Mouse (Mus musculus) left cerebral cortex, adult 2 months (tissue): ENCODE results near the gene Arhgap15. TPM values are rescaled to one million over a fixed set of nuclear protein-coding genes. Genes with fewer than 3 reads are reported as not detected.

Source experiments
- DNase-seq, 2 experiments: peaks; one replicate each; pipeline ENCODE4 v3.0.0; 2021 to 2022; ENCODE audit warnings: low spot score in 2 of 2, mixed read lengths in 1 of 2; ENCODE audit errors: extremely low spot score in 1 of 2
- H3K27ac ChIP-seq: fragments of 200-600 bp; 2 replicates; pipeline ENCODE4 v1.8.1; 2022
- H3K4me3 ChIP-seq: fragments of 200-600 bp; 2 replicates; pipeline ENCODE4 v1.8.1; 2022
- CTCF ChIP-seq: fragments of 200-600 bp; IDR thresholded peaks from 2 replicates; pipeline ENCODE4 v1.8.1; 2022; ENCODE audit warnings: antibody characterized with exemption, mild to moderate bottlenecking, moderate library complexity
- intact Hi-C: fragments of 180-260 bp; cut with DNase I; formaldehyde crosslinking; loops from one replicate; pipeline ENCODE4 v1.15.1; 2025
- total RNA-seq, 2 experiments: library from RNA; stranded (reverse); gene quantifications; 2 replicates each; pipeline ENCODE4 v1.2.3; 2021

Gene Arhgap15
- total RNA-seq, 2 experiments from 2014 or later, result 9.7 to 12.8 TPM

DNA sequence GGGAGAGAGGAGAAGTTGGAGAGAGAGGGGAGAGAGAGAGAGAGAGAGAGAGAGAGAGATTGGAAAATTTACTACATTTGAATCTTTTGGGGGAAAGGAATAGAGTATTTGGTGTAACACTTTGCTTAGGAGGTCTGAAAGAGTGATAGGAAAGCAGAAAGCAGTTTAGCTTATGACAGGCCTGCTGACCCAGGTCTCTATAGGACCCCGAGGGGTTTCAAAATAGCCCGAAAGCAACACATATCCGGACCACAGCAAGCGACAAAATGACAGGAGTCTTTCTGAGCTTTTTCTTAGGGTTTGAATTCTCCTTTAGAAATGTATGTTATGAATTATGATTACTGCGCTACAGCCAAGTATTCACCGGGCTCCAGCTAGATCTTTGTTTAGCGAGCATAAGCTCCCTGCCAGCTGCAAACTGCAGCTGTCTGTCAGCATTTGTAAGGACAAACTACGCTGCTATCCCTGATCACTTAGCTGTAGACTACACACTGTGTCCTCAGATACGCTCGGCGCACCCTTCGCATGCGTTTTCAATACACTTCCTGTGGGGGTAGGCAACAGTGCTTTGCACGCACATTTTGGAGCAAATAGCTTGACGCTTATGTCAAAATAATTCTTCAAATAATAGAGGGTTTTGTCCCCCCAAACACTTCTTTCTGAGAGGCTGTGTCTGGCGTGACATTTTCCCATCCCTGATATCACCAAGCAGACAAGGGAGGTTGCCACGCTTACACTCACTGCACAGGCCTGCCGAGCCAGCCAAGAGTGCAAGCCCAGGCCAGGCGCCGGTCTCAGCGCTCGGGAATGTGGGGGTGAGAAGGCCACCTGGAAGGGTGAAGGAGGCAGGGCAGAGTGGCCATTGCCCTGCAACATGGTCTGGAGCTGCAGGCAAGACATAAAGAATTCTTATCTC, 355.9 kb downstream of the Arhgap15 start:
- Histone ChIP-seq H3K27ac (peak overlapping the region; percentile 60), H3K4me3 (no peak overlapping the region)
- no peak for DNase-seq
- TF ChIP-seq CTCF, result no peak
- intact Hi-C loops, result no loop called here

- no peak for TF ChIP-seq CTCF
- intact Hi-C loops, result no loop called here
- peak overlapping the region; percentile 60 for H3K27ac ChIP-seq
These were observed 356.6 kb downstream of the Arhgap15 start for GRCm38 (mm10) chr2:44105198-44105555.

DNA sequence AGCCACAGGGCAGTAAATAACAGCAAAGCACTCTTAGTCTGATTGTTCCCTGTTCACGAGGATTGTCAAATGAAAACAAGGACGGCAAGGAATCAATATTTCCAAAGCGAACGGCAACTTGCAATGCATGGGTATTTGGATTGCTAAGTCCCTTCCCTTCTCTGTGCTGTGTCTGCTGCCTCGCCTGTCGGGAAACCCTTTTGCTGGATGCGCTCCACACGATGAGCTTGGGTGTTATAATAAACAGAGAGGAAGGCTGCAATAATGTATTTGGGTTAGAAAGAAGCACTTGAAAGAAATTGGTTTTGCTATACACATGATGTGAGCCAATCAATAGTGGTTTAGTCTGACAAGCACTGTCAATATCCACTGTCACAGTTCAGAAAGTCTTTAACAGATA, 357.7 kb downstream of the Arhgap15 start:
- intact Hi-C loops, result no loop called here
- 0 out of 2 replicates have a peak overlapping the region, but pooled peaks have one; percentile 3 for H3K4me3 ChIP-seq
- TF ChIP-seq CTCF, result no peak
- peak overlapping the region; percentile 40; the same call in 1 of the 2 replicates for H3K27ac ChIP-seq
- no peak for DNase-seq

More at GRCm38 (mm10) chr2:44105198-44105555, 356.6 kb downstream of the Arhgap15 start:
- H3K4me3 ChIP-seq, result no peak overlapping the region
- no peak for DNase-seq

DNA sequence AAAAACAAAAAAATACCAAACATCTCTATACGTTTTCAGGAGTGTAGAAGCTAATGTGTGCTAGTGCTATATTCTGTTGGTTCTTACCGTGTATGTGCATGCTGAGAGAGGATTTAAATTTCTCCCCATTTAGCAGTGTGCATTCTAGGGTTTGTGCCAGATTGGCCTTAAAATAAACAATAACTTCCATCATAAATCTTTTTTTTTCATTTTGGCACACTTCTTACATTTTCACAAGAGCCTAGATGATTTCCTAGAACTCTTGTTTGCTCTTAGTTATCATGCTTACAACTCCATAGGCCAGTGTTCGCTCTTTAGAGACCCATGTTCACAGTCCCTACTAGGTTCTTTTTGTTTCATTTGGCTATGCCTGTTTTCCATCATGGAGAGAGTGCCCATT, 362.7 kb downstream of the Arhgap15 start:
- DNase-seq, result no peak
- intact Hi-C loops, result no loop called here
- Histone ChIP-seq H3K4me3 (no peak overlapping the region), H3K27ac (no peak overlapping the region)
- TF ChIP-seq CTCF, result no peak

GRCm38 (mm10) chr2:44112990-44113798, 364.6 kb downstream of the Arhgap15 start:
- intact Hi-C loops, result no loop called here
- no peak for DNase-seq
- no peak for TF ChIP-seq CTCF
- no peak overlapping the region for H3K4me3 ChIP-seq
- H3K27ac ChIP-seq, result no peak overlapping the region; the same call in 1 of the 2 replicates

- Histone ChIP-seq H3K27ac (no peak overlapping the region; the same call in 1 of the 2 replicates), H3K4me3 (no peak overlapping the region)
- TF ChIP-seq CTCF, result no peak
- intact Hi-C loops, result no loop called here
- no peak for DNase-seq
These were observed 365.7 kb downstream of the Arhgap15 start for GRCm38 (mm10) chr2:44114296-44114695.

GRCm38 (mm10) chr2:44121162-44121561, 372.5 kb downstream of the Arhgap15 start:
- no peak overlapping the region for H3K4me3 ChIP-seq
- intact Hi-C loops, result no loop called here
- DNase-seq, result no peak
- TF ChIP-seq CTCF, result no peak
- no peak overlapping the region; the same call in 1 of the 2 replicates for H3K27ac ChIP-seq

GRCm38 (mm10) chr2:44123246-44123645, 374.6 kb downstream of the Arhgap15 start:
- no peak overlapping the region for H3K4me3 ChIP-seq
- TF ChIP-seq CTCF, result no peak
- no peak overlapping the region for H3K27ac ChIP-seq
- intact Hi-C loops, result no loop called here
- DNase-seq, result no peak

- H3K27ac ChIP-seq, result no peak overlapping the region
- H3K4me3 ChIP-seq, result no peak overlapping the region
- intact Hi-C loops, result no loop called here
- no peak for TF ChIP-seq CTCF
- DNase-seq, result no peak
These were observed 375.5 kb downstream of the Arhgap15 start for GRCm38 (mm10) chr2:44124093-44124492.

DNA sequence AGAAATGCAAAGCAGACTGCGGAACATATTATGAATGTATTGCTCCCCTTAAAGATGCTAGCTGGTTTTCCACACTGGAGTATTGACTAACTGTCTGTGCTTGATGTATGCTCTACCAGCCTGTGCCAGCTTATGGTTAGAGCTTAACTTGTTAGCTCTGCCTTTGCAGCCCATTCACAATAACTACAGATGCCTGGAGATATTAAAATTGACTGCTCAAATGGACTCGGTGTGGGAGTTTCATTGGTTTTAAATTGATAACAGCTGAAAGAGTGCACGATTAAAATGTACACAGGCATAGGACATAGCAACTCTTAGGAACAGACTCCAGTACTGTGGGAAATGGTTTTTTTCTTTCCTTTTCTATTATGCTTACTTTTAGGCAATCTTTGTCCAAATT, 376.1 kb downstream of the Arhgap15 start:
- intact Hi-C loops, result no loop called here
- DNase-seq, result no peak
- no peak overlapping the region for H3K4me3 ChIP-seq
- H3K27ac ChIP-seq, result no peak overlapping the region
- no peak for TF ChIP-seq CTCF

GRCm38 (mm10) chr2:44126044-44126695, 377.5 kb downstream of the Arhgap15 start:
- intact Hi-C loops, result no loop called here
- Histone ChIP-seq H3K4me3 (no peak overlapping the region), H3K27ac (no peak overlapping the region)
- DNase-seq, result no peak
- TF ChIP-seq CTCF, result no peak

DNA sequence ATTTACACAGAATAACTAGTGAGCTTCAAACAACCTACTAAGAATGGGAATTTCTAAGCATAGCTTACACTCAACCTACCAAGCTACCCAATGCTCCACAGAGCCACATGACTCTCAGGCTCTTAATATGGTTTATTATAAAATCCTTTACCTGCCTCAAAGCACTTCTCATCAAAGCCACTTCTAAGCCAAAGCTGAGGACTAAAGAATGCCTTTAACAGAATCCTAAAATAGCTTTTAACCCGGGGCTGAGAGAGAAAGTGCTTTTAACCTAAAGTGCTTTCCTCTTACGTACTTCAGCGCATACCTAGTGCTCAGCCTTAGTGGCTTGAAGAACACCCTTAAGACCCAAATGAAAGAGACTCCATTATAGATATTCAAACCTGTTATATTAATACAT, 380.9 kb downstream of the Arhgap15 start:
- intact Hi-C loops, result no loop called here
- TF ChIP-seq CTCF, result no peak
- DNase-seq, result no peak
- Histone ChIP-seq H3K27ac (no peak overlapping the region), H3K4me3 (no peak overlapping the region)
